Mouse (Mus musculus) CH12.LX (cell line): Measurements from ENCODE around the gene Fam171b. TPM values are rescaled to one million over a fixed set of nuclear protein-coding genes. Genes with fewer than 3 reads are reported as not detected.

ENCODE experiments used
- DNase-seq: peaks from one replicate; pipeline ENCODE4 v3.0.0-alpha.2; 2013; ENCODE audit errors: extremely low read depth
- H3K27ac ChIP-seq: 2 replicates; pipeline ENCODE4 v1.5.1; 2012; ENCODE audit warnings: low read depth, mild to moderate bottlenecking, control low read depth, moderate library complexity; ENCODE audit not compliant: insufficient read depth
- H3K27me3 ChIP-seq: replicated peaks from 2 replicates; pipeline ENCODE3; 2012; ENCODE audit warnings: inconsistent platforms
- H3K36me3 ChIP-seq, 2 experiments: replicated peaks in 1 of 2; 2 replicates each; pipeline versions ENCODE3 to v1.6.1; 2012; ENCODE audit warnings: inconsistent platforms in 1 of 2, low read length in 1 of 2, mild to moderate bottlenecking in 1 of 2, mixed read lengths in 1 of 2, moderate library complexity in 1 of 2; ENCODE audit not compliant: control insufficient read depth in 1 of 2, insufficient read depth in 1 of 2
- H3K4me1 ChIP-seq, 2 experiments: 2 replicates each; pipeline ENCODE4 v1.6.1; 2012; ENCODE audit warnings: inconsistent platforms in 1 of 2, moderate library complexity in 1 of 2; ENCODE audit not compliant: insufficient read depth in 2 of 2, control insufficient read depth in 1 of 2
- H3K4me2 ChIP-seq: 2 replicates; pipeline ENCODE4 v1.6.1; 2012; ENCODE audit warnings: low read depth, mild to moderate bottlenecking, control low read depth; ENCODE audit not compliant: poor library complexity, insufficient read depth, severe bottlenecking
- H3K4me3 ChIP-seq, 3 experiments: fragments of 150-350 bp in 1 of 3; sonication (generic) in 1 of 3; replicated peaks in 1 of 3; 2 replicates each; pipeline versions ENCODE3 to v1.5.1; 2011 to 2012; ENCODE audit warnings: low read depth in 2 of 3, low read length in 2 of 3, mild to moderate bottlenecking in 2 of 3, moderate library complexity in 2 of 3, control low read depth in 1 of 3, improper control_type of control experiment in 1 of 3, inconsistent platforms in 1 of 3, mixed read lengths in 1 of 3; ENCODE audit not compliant: poor library complexity in 1 of 3
- H3K79me2 ChIP-seq: replicated peaks from 2 replicates; pipeline ENCODE4 v1.6.1; 2012; ENCODE audit warnings: mild to moderate bottlenecking, moderate library complexity; ENCODE audit not compliant: control insufficient read depth, poor library complexity, insufficient read depth, severe bottlenecking; ENCODE audit errors: extremely low read depth
- H3K9ac ChIP-seq: 2 replicates; pipeline ENCODE4 v1.6.1; 2012; ENCODE audit warnings: low read depth, mild to moderate bottlenecking, control low read depth, moderate library complexity; ENCODE audit not compliant: insufficient read depth
- H3K9me3 ChIP-seq: replicated peaks from 2 replicates; pipeline ENCODE3; 2012; ENCODE audit warnings: low read length, inconsistent platforms, mixed read lengths
- BHLHE40 ChIP-seq: IDR thresholded peaks from 2 replicates; pipeline ENCODE4 v1.6.1; 2011; ENCODE audit warnings: mild to moderate bottlenecking, low read depth, low read length, improper control_type of control experiment
- CHD1 ChIP-seq: IDR thresholded peaks from 2 replicates; pipeline ENCODE4 v1.6.1; 2012; ENCODE audit warnings: low read depth, low read length, improper control_type of control experiment, inconsistent platforms
- CHD2 ChIP-seq: IDR thresholded peaks from 2 replicates; pipeline ENCODE4 v1.6.1; 2011; ENCODE audit warnings: low read length, improper control_type of control experiment
- EP300 ChIP-seq: IDR thresholded peaks from 2 replicates; pipeline ENCODE4 v1.6.1; 2011; ENCODE audit warnings: low read length, improper control_type of control experiment
- ETS1 ChIP-seq: conservative IDR thresholded peaks from 2 replicates; pipeline ENCODE4 v1.6.1; 2012; ENCODE audit warnings: low read depth, mild to moderate bottlenecking, inconsistent platforms, low read length, improper control_type of control experiment, moderate library complexity
- MAX ChIP-seq: IDR thresholded peaks from 2 replicates; pipeline ENCODE4 v1.6.1; 2011; ENCODE audit warnings: low read length, improper control_type of control experiment
- MEF2A ChIP-seq: IDR thresholded peaks from 2 replicates; pipeline ENCODE4 v1.6.1; 2014; ENCODE audit warnings: low read depth, mild to moderate bottlenecking, inconsistent platforms, low read length, improper control_type of control experiment, borderline replicate concordance
- MYC ChIP-seq: IDR thresholded peaks from 2 replicates; pipeline ENCODE4 v1.6.1; 2011; ENCODE audit warnings: low read depth, mild to moderate bottlenecking, improper control_type of control experiment, low read length
- NELFE ChIP-seq: IDR thresholded peaks from 2 replicates; pipeline ENCODE4 v1.6.1; 2011; ENCODE audit warnings: low read depth, low read length, improper control_type of control experiment
- PAX5 ChIP-seq: IDR thresholded peaks from 2 replicates; pipeline ENCODE4 v1.6.1; 2012; ENCODE audit warnings: low read length, inconsistent platforms, mixed read lengths
- RAD21 ChIP-seq: IDR thresholded peaks from 2 replicates; pipeline ENCODE4 v1.6.1; 2011; ENCODE audit warnings: low read depth, mild to moderate bottlenecking, low read length, improper control_type of control experiment, moderate library complexity
- TCF12 ChIP-seq: IDR thresholded peaks from 2 replicates; pipeline ENCODE4 v1.6.1; 2014; ENCODE audit warnings: low read depth, mild to moderate bottlenecking, inconsistent platforms, low read length, improper control_type of control experiment
- USF2 ChIP-seq: conservative IDR thresholded peaks from 2 replicates; pipeline ENCODE4 v1.6.1; 2011; ENCODE audit warnings: low read depth, low read length, improper control_type of control experiment
- ZC3H11A ChIP-seq: IDR thresholded peaks from 2 replicates; pipeline ENCODE4 v1.6.1; 2012; ENCODE audit warnings: low read depth, mild to moderate bottlenecking, inconsistent platforms, low read length, improper control_type of control experiment
- dilution Hi-C: fragments of 300-500 bp; cut with MboI; formaldehyde crosslinking; loops from 2 replicates; pipeline ENCODE4 v1.14.3; 2020; ENCODE audit warnings: low sequenced_read_pairs; ENCODE audit not compliant: extremely low pct_unique_long_range_greater_than_20kb, extremely low pct_ligation_motif_present
- in situ Hi-C: fragments of 300-500 bp; cut with MboI; formaldehyde crosslinking; loops from 3 replicates; pipeline ENCODE4 v1.14.3; 2019; ENCODE audit warnings: low sequenced_read_pairs, low pct_ligation_motif_present, low pct_unique_long_range_greater_than_20kb, mixed read lengths
- polyA plus RNA-seq: library from polyadenylated mRNA; unstranded; fragments of >175 nt; gene quantifications from 2 replicates; pipeline ENCODE4 v1.2.1, GENCODE M21; 2012; ENCODE audit warnings: low read depth; ENCODE audit not compliant: insufficient read length
- total RNA-seq, 2 experiments: library from RNA; depleted of rRNA; stranded (reverse); fragments of 300-350 nt in 1 of 2; fragments of >200 nt in 1 of 2; gene quantifications; 2 replicates each; pipeline ENCODE4 v1.2.3; 2012 to 2014

Fam171b gene
- total and polyA plus RNA-seq, 3 experiments = 0.72 to 2.1 (median 0.77) TPM

- in situ Hi-C loops = no loop called here
- Histone ChIP-seq H3K4me1 (peaks cover 11 to 38% of the 10 kb centered on the region in 2 experiments; a peak in 3 of 4 replicates), H3K9me3 (no peaks in the 10 kb centered on the region), H3K4me3 (no peak overlapping the region), H3K9ac (no peak overlapping the region), H3K27me3 (no peaks in the 10 kb centered on the region), H3K36me3 (no peaks in the 10 kb centered on the region), H3K79me2 (no peaks in the 10 kb centered on the region), H3K27ac (no peak overlapping the region)
- dilution Hi-C loops = no loop called here
- peak; percentile 53 for DNase-seq
- TF ChIP-seq MAX = 0 out of 2 replicates have a peak, but pooled peaks have one; percentile 46
- no peak for TF ChIP-seq NELFE
- no peak; the same call in 1 of the 2 replicates for TF ChIP-seq TCF12
- peak; percentile 37 for TF ChIP-seq BHLHE40
- TF ChIP-seq MEF2A = no peak
- 0 out of 2 replicates have a peak, but pooled peaks have one; percentile 37 for TF ChIP-seq MYC
- peak; percentile 61 for TF ChIP-seq EP300
- no peak for TF ChIP-seq RAD21
- TF ChIP-seq, all 38 proteins: peak for 4
- H3K4me2 ChIP-seq = no peak overlapping the region
These were observed 43.8 kb downstream of the Fam171b start for GRCm38 (mm10) chr2:83856236-83856635.

GRCm38 (mm10) chr2:83883850-83884420 lies 71.5 kb downstream of the Fam171b start:
- no peak overlapping the region for H3K27ac ChIP-seq
- H3K9me3 ChIP-seq = no peaks in the 10 kb centered on the region
- TF ChIP-seq MYC = no peak
- TF ChIP-seq ZC3H11A = no peak
- no peak for TF ChIP-seq BHLHE40
- no peak for TF ChIP-seq TCF12
- TF ChIP-seq MEF2A = no peak
- TF ChIP-seq PAX5 = no peak
- TF ChIP-seq CHD1 = no peak
- no peak for TF ChIP-seq CHD2
- TF ChIP-seq ETS1 = no peak
- no peak for TF ChIP-seq USF2
- TF ChIP-seq, all 38 proteins: peak for 0
- Histone ChIP-seq H3K4me1 (0 out of 4 replicates have a peak, but pooled peaks cover 0 to 4% of the 10 kb centered on the region in 2 experiments), H3K36me3 (no peaks in the 10 kb centered on the region), H3K79me2 (no peaks in the 10 kb centered on the region), H3K27me3 (no peaks in the 10 kb centered on the region), H3K9ac (no peak overlapping the region), H3K4me3 (no peak overlapping the region), H3K4me2 (no peak overlapping the region)
- in situ Hi-C loops = no loop called here
- DNase-seq = no peak
- dilution Hi-C loops = no loop called here
